Mouse (Mus musculus) kidney, adult 2 months (tissue): ENCODE data around the gene Man1a2.

ENCODE experiments used
- CTCF ChIP-seq: fragments of 200-500 bp; conservative IDR thresholded peaks from 2 replicates; pipeline ENCODE4 v1.5.1; 2011; ENCODE audit warnings: low read depth, mild to moderate bottlenecking, control low read depth, low read length, moderate library complexity, mixed read lengths; ENCODE audit not compliant: insufficient read depth, insufficient read length
- POLR2A ChIP-seq: fragments of 200-500 bp; IDR thresholded peaks from one replicate; pipeline ENCODE4 v1.6.1; 2011; ENCODE audit warnings: low read depth, low read length, control low read depth

- TF ChIP-seq POLR2A, result no peak
- no peak for TF ChIP-seq CTCF
These were observed 169.6 kb downstream of the Man1a2 start for GRCm38 (mm10) chr3:100515754-100516141.
